Mouse (Mus musculus): ENCODE measurements at regions not wholly inside any gene's neighbourhood (a gene's known extent, or its start where the extent isn't known, plus 50 kb on each side); places are given as distances from the start of the nearest gene placed in this dataset.
"Not testable (repeated sequence)": the region's sequence is repeated elsewhere in the genome, so short reads cannot be mapped to it uniquely, and the experiment has no call there.

- DNase-seq (ENCODE audit: low spot score in 2 of 2) = no peak
Observed at GRCm38 (mm10) chr3:6883401-6883800, 263.2 kb upstream of the 1700008P02Rik start.

GRCm38 (mm10) chr3:6876265-6876664, 256.0 kb upstream of the 1700008P02Rik start:
- DNase-seq (ENCODE audit: low spot score in 2 of 2) = no peak

GRCm38 (mm10) chr3:6872170-6872569, 251.9 kb upstream of the 1700008P02Rik start:
- no peak for DNase-seq (ENCODE audit: low spot score in 2 of 2)

- DNase-seq (ENCODE audit: low spot score in 2 of 2) = no peak
Observed at GRCm38 (mm10) chr3:6871752-6872151, 251.5 kb upstream of the 1700008P02Rik start.

GRCm38 (mm10) chr3:6866148-6866483, 245.9 kb upstream of the 1700008P02Rik start:
- no peak for DNase-seq (ENCODE audit: low spot score in 2 of 2)

- DNase-seq (ENCODE audit: low spot score in 2 of 2) = peak; percentile 21 to 39
Observed at GRCm38 (mm10) chr3:6865462-6866147, 245.4 kb upstream of the 1700008P02Rik start.

- DNase-seq (ENCODE audit: low spot score in 2 of 2) = no peak
Observed at GRCm38 (mm10) chr3:6859866-6860180, 239.6 kb upstream of the 1700008P02Rik start.

GRCm38 (mm10) chr3:6858982-6859865, 239.0 kb upstream of the 1700008P02Rik start:
- DNase-seq (ENCODE audit: low spot score in 2 of 2) = no peak

- DNase-seq (ENCODE audit: low spot score in 2 of 2) = no peak
Observed at GRCm38 (mm10) chr3:6819332-6819731, 199.1 kb upstream of the 1700008P02Rik start.

GRCm38 (mm10) chr3:6812346-6812745, 192.1 kb upstream of the 1700008P02Rik start:
- DNase-seq (ENCODE audit: low spot score in 2 of 2) = no peak

GRCm38 (mm10) chr3:6809381-6809950, 189.2 kb upstream of the 1700008P02Rik start:
- DNase-seq (ENCODE audit: low spot score in 2 of 2) = no peak

GRCm38 (mm10) chr3:6800092-6800716, 180.0 kb upstream of the 1700008P02Rik start:
- not testable (repeated sequence) for DNase-seq (ENCODE audit: low spot score in 2 of 2)

- DNase-seq (ENCODE audit: low spot score in 2 of 2) = no peak
Observed at GRCm38 (mm10) chr3:6768506-6768905, 148.3 kb upstream of the 1700008P02Rik start.

GRCm38 (mm10) chr3:6768085-6768484, 147.8 kb upstream of the 1700008P02Rik start:
- not testable (repeated sequence) for DNase-seq (ENCODE audit: low spot score in 2 of 2)

- DNase-seq (ENCODE audit: low spot score in 2 of 2) = no peak
Observed at GRCm38 (mm10) chr3:6759172-6759571, 138.9 kb upstream of the 1700008P02Rik start.

- no peak for DNase-seq (ENCODE audit: low spot score in 2 of 2)
Observed at GRCm38 (mm10) chr3:6757562-6757961, 137.3 kb upstream of the 1700008P02Rik start.

GRCm38 (mm10) chr3:6750746-6751145, 130.5 kb upstream of the 1700008P02Rik start:
- not testable (repeated sequence) for DNase-seq (ENCODE audit: low spot score in 2 of 2)

- DNase-seq (ENCODE audit: low spot score in 2 of 2) = no peak
Observed at GRCm38 (mm10) chr3:6731372-6732297, 111.4 kb upstream of the 1700008P02Rik start.

- DNase-seq (ENCODE audit: low spot score in 2 of 2) = no peak
Observed at GRCm38 (mm10) chr3:6730066-6730465, 109.8 kb upstream of the 1700008P02Rik start.

- no peak for DNase-seq (ENCODE audit: low spot score in 2 of 2)
Observed at GRCm38 (mm10) chr3:6683679-6684078, 63.4 kb upstream of the 1700008P02Rik start.

GRCm38 (mm10) chr3:6681411-6681810, 61.2 kb upstream of the 1700008P02Rik start:
- no peak for DNase-seq (ENCODE audit: low spot score in 2 of 2)

Data from frontal cortex, postnatal 25 days (tissue).